26 mouse cellular contexts compared by ENCODE assay signal in genomic region chr8:109889211-109889610, GRCm38 (mm10).
"Had no signal": no experiment of that assay in that cellular context is flagged by ENCODE, and none has a peak within 500 bp of the region (broad histone marks: within the 10 kb centered on the region; RNA-seq: fewer than 3 reads in every experiment).

No protein-coding gene starts in this region.

- DNase-seq: gastrocnemius, adult 2 months; gastrocnemius, postnatal 10 days; gastrocnemius, postnatal 25 days; heart, adult 18-20 months; heart, postnatal 10 days; heart, postnatal 4 days; kidney, adult 11 months; kidney, adult 9 months; kidney, postnatal 14 days; kidney, postnatal 36 days; layer of hippocampus, adult 9-11 months; layer of hippocampus, postnatal 36 days; left cerebral cortex, postnatal 4 days had no signal

- H3K4me1 ChIP-seq: heart, embryonic 10.5 days; heart, embryonic 12.5 days; hindbrain, embryonic 10.5 days; hindbrain, embryonic 12.5 days; kidney, embryonic 15.5 days; limb, embryonic 13.5 days; limb, embryonic 15.5 days had no signal

- H3K4me3 ChIP-seq: gastrocnemius, adult 2 months; heart, embryonic 10.5 days; heart, embryonic 12.5 days; hindbrain, embryonic 10.5 days; hindbrain, embryonic 12.5 days; kidney, embryonic 15.5 days; limb, embryonic 13.5 days; limb, embryonic 15.5 days; liver, embryonic 12.5 days had no signal

- H3K4me2 ChIP-seq: heart, embryonic 12.5 days; hindbrain, embryonic 12.5 days; hindbrain, embryonic 14.5 days; kidney, embryonic 15.5 days; limb, embryonic 13.5 days; limb, embryonic 15.5 days; liver, embryonic 12.5 days had no signal

- H3K27ac ChIP-seq: gastrocnemius, adult 2 months; heart, embryonic 10.5 days; hindbrain, embryonic 10.5 days; hindbrain, embryonic 12.5 days; hindbrain, embryonic 14.5 days; kidney, embryonic 15.5 days; kidney, postnatal 0 days; limb, embryonic 13.5 days; limb, embryonic 15.5 days; liver, embryonic 12.5 days; liver, embryonic 14.5 days had no signal

- H3K27me3 ChIP-seq: heart, embryonic 12.5 days; hindbrain, embryonic 12.5 days; kidney, embryonic 15.5 days; limb, embryonic 13.5 days; limb, embryonic 15.5 days; liver, embryonic 12.5 days had no signal

- H3K9ac ChIP-seq: heart, embryonic 12.5 days; hindbrain, embryonic 12.5 days; hindbrain, embryonic 14.5 days; kidney, embryonic 15.5 days; limb, embryonic 13.5 days; limb, embryonic 15.5 days; liver, embryonic 12.5 days; liver, embryonic 14.5 days had no signal

- ATAC-seq: hindbrain, embryonic 16.5 days; inflammation-experienced regulatory T-cells, adult 6 months; liver, embryonic 12.5 days had no signal

- H3K9me3 ChIP-seq: heart, embryonic 10.5 days; hindbrain, embryonic 12.5 days; kidney, embryonic 15.5 days; limb, embryonic 13.5 days; limb, embryonic 15.5 days; liver, embryonic 12.5 days had no signal
